Mouse (Mus musculus): Measurements from ENCODE around the gene Rps28.

- TF ChIP-seq ZNF384 (IDR thresholded peaks at IDR 0.05; ENCODE audit: low read depth, low read length) = no peak
- no peak for TF ChIP-seq CHD2 (IDR thresholded peaks at IDR 0.05; ENCODE audit: low read depth, low read length)
These were observed 20.2 kb downstream of the Rps28 start for GRCm38 (mm10) chr17:33804205-33804604.
